Mouse (Mus musculus) stomach, postnatal 0 days (tissue): Measurements from ENCODE around the gene Fgfr2.

ENCODE experiments used
- CTCF ChIP-seq: IDR thresholded peaks from 2 replicates; pipeline ENCODE4 v1.5.1; 2016; ENCODE audit warnings: antibody characterized with exemption, low read depth, mild to moderate bottlenecking, moderate library complexity
- EP300 ChIP-seq: optimal IDR thresholded peaks from 2 replicates; pipeline ENCODE3; 2016; ENCODE audit warnings: antibody characterized with exemption

GRCm38 (mm10) chr7:132487361-132487760 lies 635.8 kb downstream of the Fgfr2 start:
- TF ChIP-seq CTCF (no peak), EP300 (no peak)
